Mouse (Mus musculus) G1E (cell line): ENCODE results near the gene Mrps27. TPM values are rescaled to one million over a fixed set of nuclear protein-coding genes. Genes with fewer than 3 reads are reported as not detected.

Source experiments
- ATAC-seq: 2 replicates; pipeline ENCODE4 v1.8.0; 2016; ENCODE audit warnings: mild to moderate bottlenecking; ENCODE audit not compliant: insufficient number of reproducible peaks, poor library complexity, low FRiP score, severe bottlenecking; ENCODE audit errors: extremely low read depth
- DNase-seq: peaks from one replicate; pipeline ENCODE4 v3.0.0; 2012; ENCODE audit warnings: low spot score
- H3K27me3 ChIP-seq: 2 replicates; pipeline ENCODE4 v1.6.1; 2012; ENCODE audit warnings: mild to moderate bottlenecking, low read length, inconsistent platforms; ENCODE audit not compliant: insufficient read depth
- H3K36me3 ChIP-seq: replicated peaks from 2 replicates; pipeline ENCODE3; 2012; ENCODE audit warnings: mild to moderate bottlenecking, inconsistent platforms
- H3K4me1 ChIP-seq: 2 replicates; pipeline ENCODE4 v1.6.1; 2012; ENCODE audit warnings: low read depth, low read length, inconsistent platforms, mixed read lengths; ENCODE audit not compliant: insufficient read depth
- H3K4me3 ChIP-seq: 2 replicates; pipeline ENCODE4 v1.5.1; 2012; ENCODE audit warnings: low read depth, mild to moderate bottlenecking, inconsistent platforms, low read length, moderate library complexity, mixed read lengths
- H3K9me3 ChIP-seq: replicated peaks from 2 replicates; pipeline ENCODE4 v1.6.1; 2012; ENCODE audit warnings: inconsistent platforms
- CTCF ChIP-seq: IDR thresholded peaks from 2 replicates; pipeline ENCODE4 v1.5.1; 2012; ENCODE audit warnings: low read depth, low read length, inconsistent platforms, mixed read lengths
- GATA1 ChIP-seq: IDR thresholded peaks from 2 replicates; pipeline ENCODE4 v1.6.1; 2012; ENCODE audit warnings: borderline replicate concordance, low read length, inconsistent platforms, mixed read lengths
- GATA2 ChIP-seq: IDR thresholded peaks from 2 replicates; pipeline ENCODE4 v1.6.1; 2012; ENCODE audit warnings: low read depth, low read length, inconsistent platforms, borderline replicate concordance
- POLR2AphosphoS5 ChIP-seq: IDR thresholded peaks from 2 replicates; pipeline ENCODE4 v1.6.1; 2012; ENCODE audit warnings: low read depth, low read length, inconsistent platforms; ENCODE audit not compliant: insufficient replicate concordance
- TAL1 ChIP-seq: conservative IDR thresholded peaks from 2 replicates; pipeline ENCODE4 v1.6.1; 2012; ENCODE audit warnings: low read depth, low read length, inconsistent platforms, mixed read lengths
- polyA plus RNA-seq: library from polyadenylated mRNA; stranded (reverse); fragments of >175 nt; gene quantifications from 2 replicates; pipeline ENCODE4 v1.2.3, GENCODE M21; 2012
- total RNA-seq, 2 experiments: library from RNA; stranded (forward) in 1 of 2; stranded (reverse) in 1 of 2; fragments of 200-1000 nt in 1 of 2; fragments of >200 nt in 1 of 2; fragmentation: Nextera tagmentation in 1 of 2; gene quantifications; 2 replicates each; pipeline ENCODE4 v1.2.3; 2014 to 2017

Gene Mrps27
- total and polyA plus RNA-seq, 3 experiments: 14.5 to 26.1 (median 18.4) TPM

DNA sequence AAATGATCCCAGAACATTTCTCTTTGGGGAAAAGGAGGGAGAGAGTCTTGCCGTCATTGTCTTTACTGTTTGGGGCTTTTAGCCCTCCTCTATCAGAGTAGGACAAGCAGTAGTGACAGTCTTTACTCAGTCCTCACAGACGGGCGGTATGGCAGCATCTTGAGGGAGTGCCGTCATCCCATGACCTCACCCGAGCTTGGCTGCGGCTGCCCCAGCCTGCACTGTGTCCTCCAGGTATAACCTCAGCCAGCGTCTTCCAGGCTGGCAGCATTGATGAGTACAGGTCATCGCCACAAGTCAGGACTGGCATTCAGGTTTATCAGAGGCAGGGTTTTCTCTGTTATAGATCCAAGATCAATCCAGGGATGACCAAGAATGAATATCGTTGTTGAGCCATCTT is 72.0 kb downstream of the Mrps27 start:
- TF ChIP-seq GATA1 (no peak), POLR2AphosphoS5 (no peak), TAL1 (no peak), GATA2 (no peak), CTCF (no peak)
- Histone ChIP-seq H3K27me3 (no peaks in the 10 kb centered on the region), H3K9me3 (no peaks in the 10 kb centered on the region), H3K4me1 (peaks cover 5% of the 10 kb centered on the region), H3K36me3 (peaks cover 77% of the 10 kb centered on the region), H3K4me3 (no peak overlapping the region)
- no peak for DNase-seq
- no peak for ATAC-seq

DNA sequence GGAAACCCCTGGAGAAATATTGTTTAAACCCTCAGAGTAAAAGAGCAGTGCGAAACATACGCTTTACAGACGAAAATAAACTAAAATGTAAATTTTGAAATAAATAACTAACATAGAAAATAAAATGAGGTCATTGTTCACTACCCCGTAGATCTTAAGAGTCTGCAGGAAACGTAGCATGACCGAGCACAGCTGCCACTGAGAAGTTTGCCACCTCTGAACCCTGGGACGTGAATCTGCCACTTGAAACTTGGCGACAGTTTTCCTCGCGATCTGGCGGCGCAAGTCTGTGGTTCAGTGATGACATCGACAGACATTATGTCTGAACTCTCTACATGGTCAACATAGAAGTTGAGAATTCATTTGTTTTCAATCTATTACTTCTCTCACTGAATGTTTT is 79.0 kb downstream of the Mrps27 start:
- H3K9me3 ChIP-seq: no peaks in the 10 kb centered on the region
- DNase-seq: no peak
- H3K4me1 ChIP-seq: no peaks in the 10 kb centered on the region
- H3K27me3 ChIP-seq: no peaks in the 10 kb centered on the region
- H3K36me3 ChIP-seq: peaks cover 10% of the 10 kb centered on the region
- H3K4me3 ChIP-seq: no peak overlapping the region
- ATAC-seq: no peak
- TF ChIP-seq TAL1 (no peak), GATA1 (no peak), POLR2AphosphoS5 (no peak), CTCF (no peak), GATA2 (no peak)

GRCm38 (mm10) chr13:99433068-99434008 is 88.8 kb downstream of the Mrps27 start:
- Histone ChIP-seq H3K4me1 (no peaks in the 10 kb centered on the region), H3K4me3 (no peak overlapping the region), H3K27me3 (peaks cover 3% of the 10 kb centered on the region; the same call in 1 of the 2 replicates), H3K36me3 (no peaks in the 10 kb centered on the region), H3K9me3 (peaks cover 7% of the 10 kb centered on the region)
- ATAC-seq (no peak), DNase-seq (no peak)
- no peak for TF ChIP-seq TAL1
- TF ChIP-seq GATA2: no peak
- TF ChIP-seq GATA1: no peak
- no peak for TF ChIP-seq POLR2AphosphoS5
- no peak for TF ChIP-seq CTCF

DNA sequence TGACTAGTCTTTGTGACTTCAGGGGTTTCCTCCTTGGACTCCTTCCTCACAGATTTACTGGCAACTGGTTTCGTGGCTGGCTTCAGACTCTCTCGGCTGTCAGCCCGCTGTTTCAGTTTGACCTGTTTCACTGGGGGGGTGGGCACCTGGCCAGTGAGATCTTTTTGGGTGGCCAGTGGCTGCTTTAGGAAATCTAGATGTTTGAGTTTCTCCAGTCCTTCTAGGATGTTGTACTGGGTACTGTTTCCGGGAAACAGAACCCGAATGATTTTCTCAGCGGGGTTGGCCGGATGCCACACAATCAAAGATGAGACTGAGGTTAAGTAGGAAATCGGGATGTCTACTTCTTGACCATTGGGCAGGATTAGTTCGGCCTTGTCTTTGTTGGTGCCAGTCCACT is 89.9 kb downstream of the Mrps27 start:
- no peaks in the 10 kb centered on the region for H3K36me3 ChIP-seq
- no peaks in the 10 kb centered on the region; the same call in 1 of the 2 replicates for H3K27me3 ChIP-seq
- H3K4me3 ChIP-seq: no peak overlapping the region
- ATAC-seq: no peak
- H3K9me3 ChIP-seq: peaks cover 7% of the 10 kb centered on the region
- no peak for TF ChIP-seq CTCF
- TF ChIP-seq GATA1: no peak
- no peak for TF ChIP-seq GATA2
- TF ChIP-seq TAL1: no peak
- TF ChIP-seq POLR2AphosphoS5: no peak
- no peak for DNase-seq
- no peaks in the 10 kb centered on the region for H3K4me1 ChIP-seq

GRCm38 (mm10) chr13:99437051-99437450 is 92.5 kb downstream of the Mrps27 start:
- ATAC-seq: no peak
- H3K36me3 ChIP-seq: no peaks in the 10 kb centered on the region
- TF ChIP-seq GATA2: no peak
- TF ChIP-seq CTCF: no peak
- no peak for TF ChIP-seq GATA1
- TF ChIP-seq POLR2AphosphoS5: no peak
- TF ChIP-seq TAL1: no peak

DNA sequence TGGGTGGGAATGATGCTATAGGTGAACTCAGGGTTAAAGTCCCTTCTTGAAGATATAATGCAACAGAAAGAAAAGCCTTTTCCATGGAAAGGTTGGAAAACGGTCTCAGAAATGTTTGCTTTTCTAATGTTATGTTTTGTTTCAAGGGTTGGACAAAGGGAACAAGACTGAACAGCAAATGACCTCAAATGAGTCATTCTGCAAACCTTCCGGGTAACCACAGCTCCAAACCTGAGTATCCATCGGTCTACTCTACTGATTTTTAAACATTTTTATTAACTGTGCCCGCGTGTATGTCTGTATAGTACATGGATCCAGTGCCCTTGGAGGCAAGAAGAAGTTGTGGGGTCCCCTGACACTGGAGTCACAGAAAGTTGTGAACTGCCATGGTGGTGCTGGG is 94.8 kb downstream of the Mrps27 start:
- Histone ChIP-seq H3K9me3 (peaks cover 4% of the 10 kb centered on the region; the same call in 1 of the 2 replicates), H3K4me3 (no peak overlapping the region), H3K27me3 (peaks cover 4% of the 10 kb centered on the region), H3K36me3 (no peaks in the 10 kb centered on the region), H3K4me1 (no peaks in the 10 kb centered on the region)
- TF ChIP-seq CTCF (no peak), GATA2 (no peak), GATA1 (no peak), TAL1 (no peak), POLR2AphosphoS5 (no peak)
- DNase-seq (no peak), ATAC-seq (no peak)

More at GRCm38 (mm10) chr13:99437051-99437450, 92.5 kb downstream of the Mrps27 start:
- H3K4me3 ChIP-seq: no peak overlapping the region
- DNase-seq: no peak
- no peaks in the 10 kb centered on the region; the same call in 1 of the 2 replicates for H3K27me3 ChIP-seq
- peaks cover 11% of the 10 kb centered on the region for H3K9me3 ChIP-seq
- no peaks in the 10 kb centered on the region for H3K4me1 ChIP-seq

GRCm38 (mm10) chr13:99440228-99440627 is 95.6 kb downstream of the Mrps27 start:
- DNase-seq (no peak), ATAC-seq (no peak)
- Histone ChIP-seq H3K4me1 (no peaks in the 10 kb centered on the region), H3K36me3 (no peaks in the 10 kb centered on the region), H3K27me3 (peaks cover 9% of the 10 kb centered on the region), H3K9me3 (peaks cover 4% of the 10 kb centered on the region; the same call in 1 of the 2 replicates), H3K4me3 (no peak overlapping the region)
- no peak for TF ChIP-seq CTCF
- TF ChIP-seq TAL1: no peak
- TF ChIP-seq GATA1: no peak
- no peak for TF ChIP-seq GATA2
- TF ChIP-seq POLR2AphosphoS5: no peak
